Mouse (Mus musculus): ENCODE data around the gene Egr2. TPM values are rescaled to one million over a fixed set of nuclear protein-coding genes. Genes with fewer than 3 reads are reported as not detected.

The Egr2 gene
- polyA plus RNA-seq, 1 experiment from 2014 or later = 0.32 TPM

DNA sequence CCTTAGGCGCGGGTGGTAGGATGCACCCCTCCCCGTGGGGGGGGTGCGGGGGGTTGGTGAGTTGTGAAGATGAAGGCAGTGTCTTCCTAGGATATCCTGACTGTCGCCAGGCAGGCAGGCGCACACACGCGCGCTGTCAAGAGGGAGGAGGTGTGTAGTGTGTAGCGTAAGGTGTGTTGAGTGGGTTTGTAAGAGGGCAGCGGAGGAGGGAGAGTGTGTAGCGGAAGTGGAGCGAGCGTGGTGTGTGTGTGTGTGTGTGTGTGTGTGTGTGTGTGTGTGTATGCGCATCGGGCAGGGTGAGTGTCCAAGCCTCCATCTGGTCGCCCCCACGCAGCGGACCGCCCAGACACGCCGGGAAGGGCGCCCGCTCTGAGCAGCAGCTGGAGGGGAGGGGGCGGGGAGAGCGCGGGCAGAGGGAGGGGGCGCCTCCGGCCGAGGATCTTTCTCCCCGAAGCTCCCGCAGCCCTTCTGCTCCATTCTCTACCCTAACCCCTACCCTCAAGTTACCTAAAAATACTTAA lies 1.4 kb downstream of the Egr2 start:
- peak overlapping the region; percentile 32; the same call in 1 of the 2 replicates for H3K27ac ChIP-seq (ENCODE audit: low read length)

GRCm38 (mm10) chr10:67537151-67537994 lies 2.1 kb downstream of the Egr2 start:
- Histone ChIP-seq H3K27me3 (ENCODE audit: control insufficient read depth, insufficient read depth, low read length) (peaks cover 72% of the 10 kb centered on the region), H3K4me1 (ENCODE audit: control insufficient read depth, insufficient read depth, low read length) (peaks cover 26% of the 10 kb centered on the region), H3K9ac (ENCODE audit: low read length) (peak overlapping the region; percentile 71), H3K36me3 (ENCODE audit: control insufficient read depth, insufficient read depth, low read length) (no peaks in the 10 kb centered on the region), H3K27ac (ENCODE audit: low read length) (peak overlapping the region; percentile 61), H3K4me2 (ENCODE audit: low read depth, low read length) (peak overlapping the region; percentile 99), H3K4me3 (replicated peaks; ENCODE audit: low read length) (peak overlapping the region; percentile 59), H3K9me3 (replicated peaks; ENCODE audit: control insufficient read depth, low read length) (no peaks in the 10 kb centered on the region)
- under 1% methylated on average over 51 of the region's 51 CpGs for WGBS
- ATAC-seq (ENCODE audit: insufficient read depth, low FRiP score) = peak; percentile 89

More for the DNA sequence above, 1.4 kb downstream of the Egr2 start:
- no peaks in the 10 kb centered on the region for H3K9me3 ChIP-seq (replicated peaks; ENCODE audit: control insufficient read depth, low read length)
- H3K4me1 ChIP-seq (ENCODE audit: control insufficient read depth, insufficient read depth, low read length) = peaks cover 26% of the 10 kb centered on the region
- no peaks in the 10 kb centered on the region for H3K36me3 ChIP-seq (ENCODE audit: control insufficient read depth, insufficient read depth, low read length)
- H3K4me3 ChIP-seq (replicated peaks; ENCODE audit: low read length) = peak overlapping the region; percentile 59
- peak overlapping the region; percentile 65 for H3K9ac ChIP-seq (ENCODE audit: low read length)
- WGBS = 1% methylated on average over 27 of the region's 32 CpGs
- H3K27me3 ChIP-seq (ENCODE audit: control insufficient read depth, insufficient read depth, low read length) = peaks cover 72% of the 10 kb centered on the region
- peak overlapping the region; percentile 99 for H3K4me2 ChIP-seq (ENCODE audit: low read depth, low read length)
- peak; percentile 44 for ATAC-seq (ENCODE audit: insufficient read depth, low FRiP score)

- H3K27me3 ChIP-seq (ENCODE audit: control insufficient read depth, insufficient read depth, low read length) = peaks cover 71% of the 10 kb centered on the region
- no peak overlapping the region for H3K27ac ChIP-seq (ENCODE audit: low read length)
- H3K4me1 ChIP-seq (ENCODE audit: control insufficient read depth, insufficient read depth, low read length) = peaks cover 26% of the 10 kb centered on the region
- H3K4me3 ChIP-seq (replicated peaks; ENCODE audit: low read length) = peak overlapping the region; percentile 59
- under 1% methylated on average over 19 of the region's 19 CpGs for WGBS
- no peak overlapping the region for H3K9ac ChIP-seq (ENCODE audit: low read length)
- no peaks in the 10 kb centered on the region for H3K36me3 ChIP-seq (ENCODE audit: control insufficient read depth, insufficient read depth, low read length)
- H3K9me3 ChIP-seq (replicated peaks; ENCODE audit: control insufficient read depth, low read length) = no peaks in the 10 kb centered on the region
- ATAC-seq (ENCODE audit: insufficient read depth, low FRiP score) = no peak
- H3K4me2 ChIP-seq (ENCODE audit: low read depth, low read length) = peak overlapping the region; percentile 99
Observed at GRCm38 (mm10) chr10:67538106-67538505, 2.8 kb downstream of the Egr2 start.

GRCm38 (mm10) chr10:67538585-67539400 lies 3.5 kb downstream of the Egr2 start:
- peaks cover 64% of the 10 kb centered on the region for H3K27me3 ChIP-seq (ENCODE audit: control insufficient read depth, insufficient read depth, low read length)
- under 1% methylated on average over 49 of the region's 50 CpGs for WGBS
- H3K4me1 ChIP-seq (ENCODE audit: control insufficient read depth, insufficient read depth, low read length) = peaks cover 26% of the 10 kb centered on the region
- H3K9ac ChIP-seq (ENCODE audit: low read length) = no peak overlapping the region
- no peak for ATAC-seq (ENCODE audit: insufficient read depth, low FRiP score)
- H3K9me3 ChIP-seq (replicated peaks; ENCODE audit: control insufficient read depth, low read length) = no peaks in the 10 kb centered on the region
- peak overlapping the region; percentile 59 for H3K4me3 ChIP-seq (replicated peaks; ENCODE audit: low read length)
- peak overlapping the region; percentile 99 for H3K4me2 ChIP-seq (ENCODE audit: low read depth, low read length)
- H3K36me3 ChIP-seq (ENCODE audit: control insufficient read depth, insufficient read depth, low read length) = no peaks in the 10 kb centered on the region
- no peak overlapping the region for H3K27ac ChIP-seq (ENCODE audit: low read length)

DNA sequence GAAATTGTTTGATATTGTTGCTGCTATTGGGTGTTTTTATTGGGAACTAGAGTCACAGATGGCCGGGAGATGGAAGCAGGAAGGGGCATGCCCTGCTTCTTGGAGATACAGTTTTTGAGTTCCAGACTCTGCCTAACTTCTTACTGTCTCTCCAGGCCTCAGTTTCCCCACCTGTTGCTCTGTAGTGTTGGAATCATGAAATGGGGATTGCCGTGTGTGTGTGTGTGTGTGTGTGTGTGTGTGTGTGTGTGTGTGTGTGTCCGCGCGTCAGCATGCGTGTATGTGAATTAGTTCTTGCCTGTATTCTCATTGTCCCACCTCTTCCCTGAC lies 4.1 kb downstream of the Egr2 start:
- H3K4me3 ChIP-seq (replicated peaks; ENCODE audit: low read length) = no peak overlapping the region
- no peak for ATAC-seq (ENCODE audit: insufficient read depth, low FRiP score)
- no peak overlapping the region for H3K4me2 ChIP-seq (ENCODE audit: low read depth, low read length)
- no peaks in the 10 kb centered on the region for H3K36me3 ChIP-seq (ENCODE audit: control insufficient read depth, insufficient read depth, low read length)
- H3K4me1 ChIP-seq (ENCODE audit: control insufficient read depth, insufficient read depth, low read length) = peaks cover 26% of the 10 kb centered on the region
- WGBS = 63% methylated on average over 6 of the region's 6 CpGs
- no peak overlapping the region for H3K9ac ChIP-seq (ENCODE audit: low read length)
- no peak overlapping the region for H3K27ac ChIP-seq (ENCODE audit: low read length)
- peaks cover 58% of the 10 kb centered on the region for H3K27me3 ChIP-seq (ENCODE audit: control insufficient read depth, insufficient read depth, low read length)
- no peaks in the 10 kb centered on the region for H3K9me3 ChIP-seq (replicated peaks; ENCODE audit: control insufficient read depth, low read length)

- ATAC-seq (ENCODE audit: insufficient read depth, low FRiP score) = no peak
- Histone ChIP-seq H3K36me3 (ENCODE audit: control insufficient read depth, insufficient read depth, low read length) (no peaks in the 10 kb centered on the region), H3K4me1 (ENCODE audit: control insufficient read depth, insufficient read depth, low read length) (peaks cover 18% of the 10 kb centered on the region), H3K9me3 (replicated peaks; ENCODE audit: control insufficient read depth, low read length) (no peaks in the 10 kb centered on the region), H3K4me2 (ENCODE audit: low read depth, low read length) (no peak overlapping the region), H3K27ac (ENCODE audit: low read length) (no peak overlapping the region), H3K27me3 (ENCODE audit: control insufficient read depth, insufficient read depth, low read length) (peaks cover 46% of the 10 kb centered on the region), H3K9ac (ENCODE audit: low read length) (no peak overlapping the region), H3K4me3 (replicated peaks; ENCODE audit: low read length) (no peak overlapping the region)
- 37% methylated on average over 19 of the region's 19 CpGs for WGBS
Observed at GRCm38 (mm10) chr10:67540591-67540990, 5.3 kb downstream of the Egr2 start.

DNA sequence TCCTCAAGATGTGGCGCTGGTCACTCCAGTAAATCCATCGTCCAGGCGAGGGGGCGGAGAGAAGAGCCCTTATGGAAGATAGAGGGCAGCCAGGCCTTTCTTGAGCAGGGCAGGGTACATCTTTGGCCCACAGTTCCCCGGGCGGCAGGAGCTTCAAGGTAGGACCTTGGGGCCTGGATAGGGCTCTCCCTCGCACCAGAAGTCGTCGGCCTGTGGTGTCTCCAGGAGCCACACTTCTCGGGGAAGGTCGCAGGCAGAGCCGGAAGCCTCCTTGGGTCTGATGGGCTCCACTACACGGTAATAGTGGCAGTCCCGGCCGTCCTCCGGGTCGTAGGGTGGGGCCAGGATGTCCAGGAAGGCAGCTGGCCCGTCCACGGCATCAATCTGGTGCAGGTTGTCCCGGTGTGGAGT lies 12.6 kb downstream of the Egr2 start:
- Histone ChIP-seq H3K9ac (ENCODE audit: low read length) (peak overlapping the region; percentile 95), H3K4me2 (ENCODE audit: low read depth, low read length) (peak overlapping the region; percentile 94), H3K27me3 (ENCODE audit: control insufficient read depth, insufficient read depth, low read length) (no peaks in the 10 kb centered on the region), H3K27ac (ENCODE audit: low read length) (0 out of 2 replicates have a peak overlapping the region, but pooled peaks have one; percentile 95), H3K4me3 (replicated peaks; ENCODE audit: low read length) (peak overlapping the region; percentile 88), H3K4me1 (ENCODE audit: control insufficient read depth, insufficient read depth, low read length) (peaks cover 16% of the 10 kb centered on the region), H3K36me3 (ENCODE audit: control insufficient read depth, insufficient read depth, low read length) (no peaks in the 10 kb centered on the region), H3K9me3 (replicated peaks; ENCODE audit: control insufficient read depth, low read length) (no peaks in the 10 kb centered on the region)
- 2% methylated on average over 20 of the region's 20 CpGs for WGBS
- no peak for ATAC-seq (ENCODE audit: insufficient read depth, low FRiP score)

GRCm38 (mm10) chr10:67548261-67548854 lies 13.1 kb downstream of the Egr2 start:
- H3K4me1 ChIP-seq (ENCODE audit: control insufficient read depth, insufficient read depth, low read length) = peaks cover 16% of the 10 kb centered on the region
- no peaks in the 10 kb centered on the region for H3K9me3 ChIP-seq (replicated peaks; ENCODE audit: control insufficient read depth, low read length)
- H3K4me2 ChIP-seq (ENCODE audit: low read depth, low read length) = peak overlapping the region; percentile 94
- WGBS = under 1% methylated on average over 69 of the region's 73 CpGs
- no peaks in the 10 kb centered on the region for H3K36me3 ChIP-seq (ENCODE audit: control insufficient read depth, insufficient read depth, low read length)
- H3K9ac ChIP-seq (ENCODE audit: low read length) = peak overlapping the region; percentile 95
- H3K4me3 ChIP-seq (replicated peaks; ENCODE audit: low read length) = peak overlapping the region; percentile 88
- no peaks in the 10 kb centered on the region for H3K27me3 ChIP-seq (ENCODE audit: control insufficient read depth, insufficient read depth, low read length)
- ATAC-seq (ENCODE audit: insufficient read depth, low FRiP score) = peak; percentile 57
- H3K27ac ChIP-seq (ENCODE audit: low read length) = peak overlapping the region; percentile 95
